Mouse (Mus musculus) midbrain, embryonic 12.5 days (tissue): ENCODE measurements around the gene Gm10778. TPM values are rescaled to one million over a fixed set of nuclear protein-coding genes. Genes with fewer than 3 reads are reported as not detected.

Source experiments
- ATAC-seq: fragments of 200-750 bp; cut with Nextera tagmentation; 2 replicates; pipeline ENCODE4 v1.8.0; 2017; ENCODE audit warnings: low read depth, moderate TSS enrichment, moderate library complexity; ENCODE audit not compliant: low FRiP score
- H3K27ac ChIP-seq: fragments of 300-500 bp; sonication (generic); replicated peaks from 2 replicates; pipeline ENCODE4 v1.5.1; 2016; ENCODE audit warnings: mild to moderate bottlenecking
- H3K27me3 ChIP-seq: fragments of 300-500 bp; sonication (generic); 2 replicates; pipeline ENCODE4 v1.6.1; 2016; ENCODE audit warnings: mild to moderate bottlenecking
- H3K36me3 ChIP-seq: fragments of 300-500 bp; sonication (generic); 2 replicates; pipeline ENCODE4 v1.6.1; 2016
- H3K4me1 ChIP-seq: fragments of 300-500 bp; sonication (generic); 2 replicates; pipeline ENCODE4 v1.6.1; 2016
- H3K4me2 ChIP-seq: fragments of 300-500 bp; sonication (generic); replicated peaks from 2 replicates; pipeline ENCODE4 v1.6.1; 2016; ENCODE audit warnings: mild to moderate bottlenecking, moderate library complexity
- H3K4me3 ChIP-seq: fragments of 300-500 bp; sonication (generic); 2 replicates; pipeline ENCODE4 v1.5.1; 2016; ENCODE audit warnings: mild to moderate bottlenecking
- H3K9ac ChIP-seq: fragments of 300-500 bp; sonication (generic); replicated peaks from 2 replicates; pipeline ENCODE4 v1.6.1; 2016; ENCODE audit warnings: mild to moderate bottlenecking, moderate library complexity
- H3K9me3 ChIP-seq: fragments of 300-500 bp; sonication (generic); 2 replicates; pipeline ENCODE4 v1.6.1; 2016; ENCODE audit warnings: mild to moderate bottlenecking
- WGBS: fragments of 180-500 bp; shearing (Covaris S2); methylation state at CpG from one replicate; pipeline ENCODE4 v1.1.7; 2016; 5-methylcytosine and 5-hydroxymethylcytosine counted together
- polyA plus RNA-seq: library from polyadenylated mRNA; unstranded; fragments of >200 nt; fragmentation: Nextera tagmentation; extraction: Ambion mirVana; gene quantifications from 2 replicates; pipeline ENCODE4 v1.2.1, GENCODE M21; 2016

Gm10778 gene
- polyA plus RNA-seq, 1 experiment from 2014 or later: 4.8 TPM

DNA sequence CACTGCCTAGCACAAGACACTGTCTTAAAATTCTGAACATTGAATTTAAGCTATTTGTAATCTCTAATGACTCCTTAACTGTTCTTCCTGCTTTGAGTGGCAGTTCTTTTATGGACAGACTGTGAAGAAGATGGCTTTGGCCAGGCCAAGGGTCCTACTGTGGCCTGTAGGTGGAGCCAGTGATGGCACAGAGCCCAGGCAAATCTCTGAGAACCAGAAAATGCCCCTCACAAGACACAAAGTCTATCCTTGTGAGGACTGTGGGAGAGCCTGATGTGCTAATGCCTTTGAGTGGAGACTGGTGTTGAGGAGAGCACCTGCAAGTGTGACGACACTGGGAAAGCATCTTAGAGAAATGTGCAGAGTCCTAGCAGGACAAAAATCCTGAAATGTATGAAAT, 40.6 kb upstream of the Gm10778 start:
- Histone ChIP-seq H3K4me1 (peaks cover 18% of the 10 kb centered on the region), H3K4me3 (no peak overlapping the region), H3K27ac (no peak overlapping the region), H3K36me3 (peaks cover 4% of the 10 kb centered on the region; the same call in 1 of the 2 replicates), H3K9me3 (no peaks in the 10 kb centered on the region), H3K9ac (no peak overlapping the region), H3K27me3 (peaks cover 3% of the 10 kb centered on the region; the same call in 1 of the 2 replicates), H3K4me2 (no peak overlapping the region)
- no peak for ATAC-seq
- WGBS: 100% methylated on average over 1 of the region's 1 CpGs

DNA sequence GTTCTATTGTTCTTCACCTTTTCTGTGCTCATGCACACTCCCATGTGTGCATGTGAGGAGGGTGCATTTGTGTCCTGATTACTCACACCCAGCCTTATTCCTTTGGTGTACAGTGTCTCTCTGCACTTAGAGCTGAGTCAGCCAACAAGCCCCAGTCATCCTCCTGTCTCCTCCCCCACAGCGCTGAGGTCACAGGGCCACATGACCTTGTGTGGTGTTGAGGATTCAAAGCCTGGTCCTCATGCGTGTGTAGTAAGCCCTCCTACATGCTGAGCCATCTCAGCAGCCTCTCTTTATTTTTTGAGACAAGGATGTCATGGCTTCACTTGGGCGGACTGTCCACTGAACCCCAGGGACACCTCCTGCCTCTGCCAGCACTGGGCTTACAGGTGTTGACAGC, 36.1 kb upstream of the Gm10778 start:
- Histone ChIP-seq H3K36me3 (peaks cover 4% of the 10 kb centered on the region; the same call in 1 of the 2 replicates), H3K27ac (no peak overlapping the region), H3K27me3 (peaks cover 12% of the 10 kb centered on the region), H3K9ac (no peak overlapping the region), H3K9me3 (no peaks in the 10 kb centered on the region), H3K4me3 (no peak overlapping the region), H3K4me1 (no peaks in the 10 kb centered on the region), H3K4me2 (no peak overlapping the region)
- ATAC-seq: no peak
- WGBS: 76% methylated on average over 3 of the region's 3 CpGs

DNA sequence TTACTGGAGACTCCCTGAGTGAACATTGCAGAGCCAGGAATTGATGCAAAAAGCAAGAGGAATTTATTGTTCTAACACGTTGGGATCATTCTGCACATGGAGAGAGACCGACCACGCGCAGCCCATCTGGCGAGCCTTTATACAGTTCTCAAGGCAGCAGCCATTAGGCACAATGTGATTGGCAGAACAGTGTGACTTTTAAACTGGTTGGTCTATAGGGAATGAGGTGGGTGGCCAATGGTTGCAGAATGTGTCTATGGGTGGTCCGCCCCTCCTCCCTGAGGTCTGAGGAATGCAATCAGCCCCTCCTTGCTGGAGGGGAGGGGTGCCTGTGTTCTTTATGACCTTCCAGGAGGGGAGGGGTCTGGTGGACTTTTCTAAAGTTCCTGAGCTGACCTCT, 33.4 kb upstream of the Gm10778 start:
- Histone ChIP-seq H3K27me3 (peaks cover 12% of the 10 kb centered on the region), H3K4me3 (no peak overlapping the region), H3K36me3 (peaks cover 1% of the 10 kb centered on the region; the same call in 1 of the 2 replicates), H3K4me2 (no peak overlapping the region), H3K9ac (no peak overlapping the region), H3K4me1 (no peaks in the 10 kb centered on the region), H3K27ac (no peak overlapping the region), H3K9me3 (no peaks in the 10 kb centered on the region)
- ATAC-seq: no peak
- WGBS: 74% methylated on average over 6 of the region's 6 CpGs

DNA sequence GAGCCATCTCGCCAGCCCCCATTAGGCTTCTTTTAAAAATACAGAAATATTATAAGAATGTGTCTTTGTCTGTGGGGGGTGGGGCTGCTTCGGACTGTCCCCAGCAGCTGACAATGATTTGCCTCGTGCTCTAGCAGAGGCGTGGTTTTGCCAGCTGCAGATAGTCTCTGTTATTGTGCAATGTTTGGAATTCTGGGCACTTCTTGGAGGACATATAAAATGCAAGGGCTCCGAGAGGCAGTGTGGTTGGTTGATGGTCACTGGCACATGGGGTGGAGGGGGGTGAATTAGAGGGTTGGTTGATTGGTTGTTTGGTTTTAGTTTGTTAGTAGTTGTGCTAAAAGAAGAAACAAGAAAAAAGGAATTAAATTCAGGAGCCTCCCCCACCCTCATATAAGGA, 28.9 kb upstream of the Gm10778 start:
- peaks cover 8% of the 10 kb centered on the region for H3K27me3 ChIP-seq
- WGBS: 90% methylated on average over 5 of the region's 5 CpGs
- no peak overlapping the region for H3K9ac ChIP-seq
- H3K36me3 ChIP-seq: peaks cover 41% of the 10 kb centered on the region
- ATAC-seq: no peak
- H3K27ac ChIP-seq: no peak overlapping the region
- no peak overlapping the region for H3K4me3 ChIP-seq
- H3K9me3 ChIP-seq: no peaks in the 10 kb centered on the region
- H3K4me1 ChIP-seq: no peaks in the 10 kb centered on the region
- no peak overlapping the region for H3K4me2 ChIP-seq

DNA sequence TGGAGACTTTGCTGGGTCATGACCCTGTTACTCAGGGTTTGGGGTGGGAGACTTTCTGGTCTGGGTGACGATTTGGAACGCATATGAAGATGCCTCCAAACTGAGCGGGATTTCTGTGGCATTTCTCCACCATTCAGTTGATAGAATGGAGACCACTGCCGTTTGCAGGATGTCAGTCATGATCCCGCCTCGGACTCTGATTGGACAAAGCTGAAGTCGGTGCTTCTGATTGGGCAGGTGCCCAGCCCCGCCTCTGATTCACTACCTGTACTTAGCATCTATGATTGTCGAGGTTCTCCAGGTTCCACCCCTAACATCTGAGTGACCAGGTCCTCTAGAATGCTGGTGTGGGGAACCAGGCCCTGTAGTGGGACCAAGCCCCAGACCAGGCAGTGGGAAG, 28.1 kb upstream of the Gm10778 start:
- peaks cover 3% of the 10 kb centered on the region; the same call in 1 of the 2 replicates for H3K4me1 ChIP-seq
- H3K9ac ChIP-seq: no peak overlapping the region
- H3K4me3 ChIP-seq: no peak overlapping the region
- ATAC-seq: no peak
- H3K27ac ChIP-seq: no peak overlapping the region
- H3K9me3 ChIP-seq: no peaks in the 10 kb centered on the region
- H3K4me2 ChIP-seq: no peak overlapping the region
- peaks cover 3% of the 10 kb centered on the region; the same call in 1 of the 2 replicates for H3K27me3 ChIP-seq
- H3K36me3 ChIP-seq: peaks cover 49% of the 10 kb centered on the region
- 62% methylated on average over 9 of the region's 9 CpGs for WGBS

DNA sequence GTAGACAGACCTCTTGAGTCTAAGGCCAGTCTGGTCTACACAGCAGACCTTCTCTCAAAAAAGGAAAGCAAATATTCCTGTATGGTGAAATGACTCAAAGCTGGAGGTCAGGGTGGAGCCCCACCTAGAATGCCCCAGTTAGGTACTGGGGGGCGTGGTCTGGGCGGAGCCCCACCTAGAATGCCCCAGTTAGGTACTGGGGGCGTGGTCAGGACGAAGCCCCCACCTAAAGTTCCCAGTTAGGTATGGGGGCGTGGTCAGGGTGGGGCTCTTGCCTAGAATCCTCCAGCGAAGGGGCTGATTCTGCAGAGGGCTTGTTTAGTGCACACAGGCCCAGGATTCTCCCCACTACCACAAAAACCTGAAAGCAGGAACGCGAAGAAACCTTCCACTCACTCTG, 25.4 kb upstream of the Gm10778 start:
- Histone ChIP-seq H3K4me2 (no peak overlapping the region), H3K27ac (no peak overlapping the region), H3K9ac (no peak overlapping the region), H3K4me1 (peaks cover 20% of the 10 kb centered on the region), H3K27me3 (no peaks in the 10 kb centered on the region), H3K36me3 (peaks cover 51% of the 10 kb centered on the region), H3K4me3 (no peak overlapping the region), H3K9me3 (no peaks in the 10 kb centered on the region)
- no peak for ATAC-seq
- 63% methylated on average over 8 of the region's 8 CpGs for WGBS

DNA sequence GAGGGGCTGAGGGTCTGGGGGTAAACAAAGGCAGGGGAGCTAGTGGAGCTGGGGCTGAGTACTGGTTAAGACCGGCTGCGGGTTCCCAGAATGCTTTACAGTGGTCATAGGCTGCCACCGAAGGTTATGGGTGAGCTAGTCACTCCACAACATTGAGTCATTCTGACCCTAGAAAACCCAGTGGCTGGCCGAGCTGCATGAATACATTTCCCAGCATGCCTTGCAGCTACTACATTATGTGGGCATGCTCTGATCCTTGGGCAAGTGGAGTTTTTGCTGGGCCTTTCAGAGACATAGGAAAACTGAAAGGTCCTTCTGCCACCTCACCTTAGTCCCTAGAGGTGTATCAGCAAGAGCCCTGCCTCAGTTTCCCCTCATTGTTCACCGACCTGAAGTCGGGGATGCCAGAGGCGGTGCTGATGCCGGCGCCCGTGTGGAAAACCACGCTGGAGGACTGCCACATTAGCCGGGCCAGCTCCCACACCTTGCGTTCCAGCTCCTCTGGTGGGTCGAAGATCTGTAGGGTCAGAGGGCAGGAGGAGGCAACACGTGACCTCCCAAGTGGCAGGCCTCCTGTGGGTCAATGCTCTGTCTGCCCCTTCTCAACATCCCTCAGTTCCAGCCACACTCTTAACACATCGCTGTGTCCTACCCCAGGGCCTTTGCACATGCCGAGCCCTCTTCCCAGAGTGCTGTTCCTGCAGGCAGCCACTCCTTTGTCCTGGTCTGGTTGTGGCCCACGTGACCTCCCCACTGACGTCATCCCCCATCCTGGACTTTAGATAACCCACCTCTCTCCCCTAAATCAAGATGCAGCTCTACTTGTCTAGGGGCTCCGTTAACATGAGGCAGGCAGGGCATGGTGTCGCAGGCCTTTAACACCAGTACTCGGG, 22.5 kb upstream of the Gm10778 start:
- H3K9ac ChIP-seq: peak overlapping the region; percentile 71
- 0 out of 2 replicates have a peak, but pooled peaks cover 10% of the 10 kb centered on the region for H3K27me3 ChIP-seq
- peak; percentile 3; the same call in 1 of the 2 replicates for ATAC-seq
- 90% methylated on average over 22 of the region's 22 CpGs for WGBS
- H3K4me3 ChIP-seq: peak overlapping the region; percentile 65
- H3K27ac ChIP-seq: peak overlapping the region; percentile 85
- peaks cover 42% of the 10 kb centered on the region for H3K36me3 ChIP-seq
- no peaks in the 10 kb centered on the region for H3K9me3 ChIP-seq
- peak overlapping the region; percentile 80 for H3K4me2 ChIP-seq
- H3K4me1 ChIP-seq: peaks cover 20% of the 10 kb centered on the region

DNA sequence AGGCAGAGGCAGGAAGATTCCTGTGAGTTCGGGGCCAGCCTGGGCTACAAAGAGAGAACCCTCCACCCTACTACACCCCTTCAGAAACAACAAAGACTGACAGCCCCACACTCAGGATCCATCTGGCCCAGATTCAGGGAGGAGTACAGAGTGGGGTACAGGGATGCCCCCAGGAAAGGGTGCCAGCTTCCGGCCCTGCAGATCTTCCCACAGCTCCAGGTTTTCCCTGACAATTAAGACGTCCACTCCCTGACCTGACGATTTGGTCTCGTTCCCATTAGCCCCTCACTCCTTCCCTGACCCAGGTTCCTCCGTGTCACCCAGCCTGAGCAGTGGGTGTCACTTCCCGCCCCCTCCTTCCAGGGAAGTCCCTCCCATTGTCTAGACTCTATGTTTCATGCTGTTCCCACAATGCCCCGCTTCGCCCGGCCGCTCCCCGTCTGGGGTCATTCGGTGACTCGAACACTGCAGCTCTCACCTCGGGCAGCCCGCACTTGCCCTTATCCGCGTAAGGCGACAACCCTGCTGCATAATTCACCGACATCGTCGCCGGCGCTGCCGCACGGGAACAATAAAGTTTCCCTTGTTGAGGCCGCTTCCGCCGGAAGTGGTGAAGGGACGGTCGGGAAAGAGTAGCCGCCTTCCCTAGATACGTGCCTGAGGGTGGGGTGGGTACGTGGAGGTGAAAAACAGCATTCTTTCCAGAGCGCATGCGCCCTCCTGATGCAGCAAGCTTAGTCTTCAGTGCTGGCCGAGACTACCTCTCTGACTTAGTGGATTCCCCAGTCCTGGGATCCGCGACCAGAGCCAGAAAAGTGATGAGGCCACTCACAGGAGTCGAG, 21.6 kb upstream of the Gm10778 start, which contains the start of gene Sirt6:
Gene Sirt6, minus strand, starts transcription at position 804 of the 842 bp plus-strand sequence.
- H3K36me3 ChIP-seq: peaks cover 34% of the 10 kb centered on the region
- H3K4me3 ChIP-seq: peak within 1 kb of the TSS; percentile 65
- 6% methylated on average over 40 of the region's 40 CpGs for WGBS
- ATAC-seq: peak; percentile 87
- H3K9ac ChIP-seq: peak within 1 kb of the TSS; percentile 71
- peaks cover 20% of the 10 kb centered on the region for H3K4me1 ChIP-seq
- 0 out of 2 replicates have a peak, but pooled peaks cover 16% of the 10 kb centered on the region for H3K27me3 ChIP-seq
- peak within 1 kb of the TSS; percentile 85 for H3K27ac ChIP-seq
- H3K9me3 ChIP-seq: no peaks in the 10 kb centered on the region
- peak within 1 kb of the TSS; percentile 80 for H3K4me2 ChIP-seq

DNA sequence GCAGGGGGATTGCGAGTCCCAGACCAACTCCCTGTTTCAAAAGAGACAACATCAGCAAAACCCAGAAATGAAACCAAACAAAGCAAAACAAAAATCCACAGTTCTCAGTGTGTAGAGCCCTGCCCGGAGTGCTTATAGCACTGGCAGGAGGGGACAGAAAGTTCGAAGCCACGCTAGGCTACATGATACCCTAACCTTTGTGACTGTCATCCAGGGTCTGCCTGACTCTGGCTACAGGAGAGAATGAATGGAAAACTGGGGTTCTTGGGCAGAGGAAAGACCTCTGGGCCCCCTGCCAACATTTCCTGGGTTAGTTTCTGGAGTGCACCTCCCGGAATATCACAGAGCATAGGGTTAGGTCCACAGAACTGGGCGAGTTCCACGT, 21.0 kb upstream of the Gm10778 start:
- ATAC-seq: peak; percentile 23
- H3K4me3 ChIP-seq: peak overlapping the region; percentile 65
- WGBS: 63% methylated on average over 7 of the region's 7 CpGs

DNA sequence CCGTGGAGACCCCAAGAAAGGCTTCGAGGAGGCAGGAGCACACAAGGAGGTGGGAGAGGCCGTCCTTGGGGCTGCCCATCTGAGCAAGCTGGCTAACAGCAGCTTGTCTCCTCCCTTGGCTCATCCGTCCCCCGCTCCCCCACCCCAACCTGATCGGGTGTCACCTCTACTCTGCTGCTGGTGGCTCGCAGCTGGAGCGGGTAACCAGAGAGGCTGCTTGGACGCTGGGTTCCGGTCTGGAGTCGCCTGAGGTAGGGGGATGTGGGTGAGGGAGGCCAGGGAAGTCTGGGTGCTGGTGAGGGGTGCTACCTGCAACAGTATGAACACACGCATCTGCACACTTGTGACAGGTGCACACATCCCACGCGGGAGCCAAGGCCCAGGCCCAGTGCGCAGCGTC, 20.5 kb upstream of the Gm10778 start, which contains the start of gene Ankrd24:
Gene Ankrd24, plus strand, starts transcription at position 151 of the 400 bp plus-strand sequence.
- peak within 1 kb of the TSS; percentile 71 for H3K9ac ChIP-seq
- 84% methylated on average over 16 of the region's 16 CpGs for WGBS
- H3K27me3 ChIP-seq: peaks cover 23% of the 10 kb centered on the region; the same call in 1 of the 2 replicates
- H3K9me3 ChIP-seq: no peaks in the 10 kb centered on the region
- H3K4me1 ChIP-seq: peaks cover 23% of the 10 kb centered on the region
- peak within 1 kb of the TSS; percentile 65 for H3K4me3 ChIP-seq
- peak within 1 kb of the TSS; percentile 85 for H3K27ac ChIP-seq
- peaks cover 25% of the 10 kb centered on the region for H3K36me3 ChIP-seq
- peak within 1 kb of the TSS; percentile 80 for H3K4me2 ChIP-seq
- no peak for ATAC-seq

More for the DNA sequence above, 21.0 kb upstream of the Gm10778 start:
- H3K27me3 ChIP-seq: peaks cover 22% of the 10 kb centered on the region; the same call in 1 of the 2 replicates
- H3K9me3 ChIP-seq: no peaks in the 10 kb centered on the region
- peak overlapping the region; percentile 71 for H3K9ac ChIP-seq
- peaks cover 28% of the 10 kb centered on the region for H3K36me3 ChIP-seq
- peak overlapping the region; percentile 80 for H3K4me2 ChIP-seq
- H3K27ac ChIP-seq: peak overlapping the region; percentile 85
- peaks cover 20% of the 10 kb centered on the region for H3K4me1 ChIP-seq

DNA sequence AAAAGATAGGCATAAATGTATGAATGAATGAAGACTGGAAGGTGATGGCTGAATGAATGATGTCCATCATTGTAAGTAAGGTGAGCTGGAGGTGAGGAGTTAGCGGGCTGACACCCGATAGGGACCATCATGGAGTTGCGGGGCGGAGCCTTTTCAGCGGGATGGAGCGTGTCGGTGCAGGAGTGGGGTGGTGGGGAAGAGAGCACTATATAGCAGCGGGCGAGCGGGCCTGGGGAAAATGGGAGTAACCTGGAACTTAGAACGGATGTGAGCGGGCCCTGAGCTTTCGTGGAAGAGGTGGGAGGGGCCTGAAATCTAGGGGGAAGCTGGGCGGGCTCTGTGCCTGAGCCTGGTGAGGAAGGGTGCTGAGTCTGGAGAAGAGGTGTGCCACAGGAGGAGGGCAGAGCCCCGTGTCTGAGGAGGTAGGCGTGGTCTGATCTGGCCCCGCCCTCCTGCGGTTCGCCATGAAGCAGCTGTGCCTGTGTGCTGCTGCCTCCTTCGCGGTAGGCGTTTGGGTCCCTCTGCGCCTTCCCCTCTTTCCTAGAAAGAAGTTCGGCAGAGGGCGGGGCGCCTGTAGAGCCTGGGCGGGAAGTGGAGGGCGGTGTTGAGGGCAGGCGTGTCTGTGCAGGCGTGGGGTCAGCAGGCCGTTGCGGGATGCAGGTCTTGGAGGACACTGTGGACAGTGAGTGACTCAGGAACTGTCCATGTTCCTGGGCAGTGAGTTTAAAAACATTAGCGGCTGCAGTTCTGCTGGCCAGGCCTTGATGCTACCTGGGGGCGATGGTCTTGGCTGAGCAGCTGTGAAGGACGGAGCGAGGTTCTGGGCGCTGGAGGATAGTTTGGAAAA, 15.4 kb upstream of the Gm10778 start:
- Histone ChIP-seq H3K27me3 (peaks cover 32% of the 10 kb centered on the region), H3K9ac (peak overlapping the region; percentile 65), H3K36me3 (no peaks in the 10 kb centered on the region), H3K4me1 (peaks cover 11% of the 10 kb centered on the region), H3K9me3 (no peaks in the 10 kb centered on the region), H3K4me3 (peak overlapping the region; percentile 46), H3K27ac (peak overlapping the region; percentile 17; the same call in 1 of the 2 replicates), H3K4me2 (peak overlapping the region; percentile 68)
- ATAC-seq: peak; percentile 92
- 4% methylated on average over 37 of the region's 37 CpGs for WGBS
